Mouse (Mus musculus) testis, postnatal 10 days (tissue): ENCODE results near the gene Unk.

ENCODE experiments used
- DNase-seq: peaks from one replicate; pipeline ENCODE4 v3.0.0; 2021; ENCODE audit warnings: low spot score

Unk gene

GRCm38 (mm10) chr11:116030898-116031845, 1.1 kb downstream of the Unk start:
- no peak for DNase-seq

- DNase-seq: no peak
Measured at GRCm38 (mm10) chr11:116034584-116034983, 4.5 kb downstream of the Unk start.

DNA sequence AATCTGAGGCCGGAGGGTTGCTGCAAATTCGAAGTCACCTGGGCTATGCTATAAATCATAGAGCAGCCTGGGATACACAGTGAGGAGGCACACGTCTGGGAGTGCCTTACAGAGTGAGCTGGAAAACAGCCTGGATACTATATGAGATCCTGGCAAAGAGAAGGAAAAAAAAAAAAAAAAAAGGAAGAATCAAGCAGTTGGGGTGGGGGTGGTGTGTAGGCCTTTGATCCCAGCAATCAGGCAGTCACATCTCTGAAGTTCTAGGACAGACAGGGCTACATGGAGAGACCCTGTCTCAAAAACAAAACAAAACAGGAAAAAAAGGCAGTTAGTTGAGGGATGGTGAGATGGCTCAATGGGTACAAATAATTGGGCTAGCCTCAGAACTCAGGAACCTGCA, 6.5 kb downstream of the Unk start:
- no peak for DNase-seq

DNA sequence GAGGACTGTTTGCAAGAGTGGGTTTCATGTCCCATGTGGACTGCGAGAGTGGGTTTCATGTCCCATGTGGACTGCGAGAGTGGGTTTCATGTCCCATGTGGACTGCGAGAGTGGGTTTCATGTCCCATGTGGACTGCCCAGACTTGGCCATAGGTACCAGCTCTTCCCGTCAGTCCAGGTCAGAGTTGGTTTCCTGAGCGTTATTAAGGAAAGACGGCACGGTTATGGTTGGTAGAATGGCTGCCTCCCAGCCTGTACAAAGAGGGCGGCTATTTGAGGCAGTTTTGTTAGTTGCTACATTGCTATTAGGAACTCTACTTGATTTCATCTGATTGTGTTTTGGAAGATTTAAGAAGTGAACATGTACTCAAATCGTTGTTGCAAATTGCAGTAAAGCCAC, 7.7 kb downstream of the Unk start:
- DNase-seq: no peak

- DNase-seq: no peak
Measured at GRCm38 (mm10) chr11:116040593-116040992, 10.5 kb downstream of the Unk start.

DNA sequence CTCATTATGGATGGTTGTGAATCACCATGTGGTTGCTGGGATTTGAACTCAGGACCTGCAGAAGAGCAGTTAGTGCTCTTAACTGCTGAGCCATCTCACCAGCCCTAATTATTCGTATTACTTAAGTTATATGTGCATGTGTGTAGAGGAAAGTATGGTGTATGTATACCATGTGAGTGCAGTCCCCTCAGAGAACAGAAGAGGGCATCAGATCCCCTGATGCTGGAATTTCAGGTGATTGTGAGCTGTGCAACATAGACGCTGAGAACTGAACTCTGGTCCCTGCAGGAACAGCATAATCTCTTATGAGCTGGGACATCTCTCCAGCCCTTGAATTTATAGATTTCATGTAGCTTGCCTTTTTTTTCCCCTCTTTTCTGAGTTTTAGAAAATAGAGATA, 11.7 kb downstream of the Unk start:
- DNase-seq: no peak

GRCm38 (mm10) chr11:116042372-116043138, 12.4 kb downstream of the Unk start:
- DNase-seq: no peak

DNA sequence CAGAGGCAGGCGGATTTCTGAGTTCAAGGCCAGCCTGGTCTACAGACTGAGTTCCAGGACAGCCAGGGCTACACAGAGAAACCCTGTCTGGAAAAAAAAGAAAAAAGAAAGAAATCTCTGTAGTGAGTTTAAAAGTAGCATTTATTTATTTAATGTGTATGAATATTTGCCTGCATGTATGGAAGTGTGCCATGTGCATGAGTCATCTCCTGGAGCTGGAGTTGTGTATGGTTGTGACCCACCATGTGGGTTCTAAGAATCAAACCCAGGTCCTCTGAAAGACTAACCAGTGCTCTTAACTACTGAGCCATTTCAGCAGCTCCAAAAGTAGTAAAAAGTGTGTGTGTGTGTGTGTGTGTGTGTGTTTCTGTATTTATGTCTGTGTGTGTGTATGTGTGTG, 13.2 kb downstream of the Unk start:
- no peak for DNase-seq

- DNase-seq: no peak
Measured at GRCm38 (mm10) chr11:116045173-116045572, 15.1 kb downstream of the Unk start.

DNA sequence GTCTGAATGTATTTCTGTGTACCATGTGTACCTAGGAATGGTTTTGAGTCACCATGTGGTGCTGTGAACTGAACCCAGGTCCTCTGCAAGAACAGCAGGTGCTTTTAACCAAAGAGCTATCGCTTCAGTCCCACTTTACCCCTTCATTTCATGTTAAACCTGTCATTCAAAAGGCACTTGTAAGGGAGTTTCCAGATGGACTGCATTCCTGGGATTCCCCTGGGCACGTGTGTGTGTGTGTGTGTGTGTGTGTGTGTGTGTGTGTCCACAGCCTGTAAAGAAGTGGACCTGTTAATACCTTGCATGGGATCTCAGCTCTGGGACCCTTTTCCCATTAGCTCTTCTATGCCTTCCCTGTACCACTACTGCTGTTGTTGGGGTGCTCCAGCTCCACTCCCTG, 19.5 kb downstream of the Unk start:
- DNase-seq: no peak

DNA sequence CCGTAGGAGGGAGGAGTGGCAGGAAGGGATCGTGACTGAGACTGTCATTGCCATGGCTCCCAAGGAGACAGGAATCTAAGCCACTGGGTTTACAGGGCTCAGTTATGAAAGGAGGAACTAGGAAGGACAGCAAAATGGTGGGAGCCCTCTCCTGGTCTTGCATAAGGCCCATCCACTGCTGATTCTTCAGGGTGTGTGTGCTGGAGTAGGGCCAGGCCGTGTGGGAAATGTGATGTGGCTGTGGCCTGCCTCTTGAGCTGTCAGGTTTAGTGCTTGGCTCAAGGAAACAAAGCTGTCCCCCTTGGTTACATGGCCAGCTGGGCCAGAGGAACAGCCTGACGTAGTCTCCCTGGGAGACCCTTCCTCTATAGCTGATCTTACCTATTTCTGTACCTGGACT, 20.1 kb downstream of the Unk start:
- DNase-seq: peak; percentile 44

GRCm38 (mm10) chr11:116053510-116054229, 23.5 kb downstream of the Unk start:
- no peak for DNase-seq

- peak; percentile 44 for DNase-seq
Measured at GRCm38 (mm10) chr11:116055873-116056272, 25.8 kb downstream of the Unk start.

DNA sequence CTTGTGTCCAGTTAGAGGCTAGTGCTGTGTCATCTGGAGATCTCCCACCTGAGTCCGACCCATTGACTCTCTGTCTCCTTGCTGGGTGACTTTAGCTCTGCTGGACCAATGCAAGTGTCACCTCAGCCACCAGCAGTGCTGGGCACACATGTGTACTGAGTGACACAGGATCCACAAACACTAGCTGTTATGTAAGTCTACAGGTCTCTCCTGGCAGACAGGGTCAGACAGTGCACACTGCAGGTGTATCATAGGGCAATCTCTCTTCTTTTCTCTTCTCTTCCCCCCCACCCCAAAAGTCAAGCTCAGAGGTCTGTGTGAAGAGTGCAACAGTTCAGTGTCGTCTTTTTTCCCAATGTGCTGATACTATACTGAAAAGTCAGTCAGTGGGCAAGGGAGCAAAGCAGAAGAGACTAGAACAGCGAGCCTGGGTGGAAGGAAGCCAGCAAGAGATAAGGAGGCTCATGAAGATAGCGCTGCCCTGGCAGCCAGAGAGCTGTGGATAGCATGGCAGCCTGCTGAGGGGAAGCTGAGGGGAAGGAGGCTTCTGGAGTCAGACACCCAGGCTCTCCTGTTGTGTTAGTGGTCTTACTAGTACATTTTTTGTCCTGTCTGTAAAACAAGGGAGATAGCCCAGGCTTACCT, 27.2 kb downstream of the Unk start:
- DNase-seq: peak; percentile 49

GRCm38 (mm10) chr11:116058022-116058614, 28.0 kb downstream of the Unk start:
- DNase-seq: peak; percentile 73

- DNase-seq: peak; percentile 45
Measured at GRCm38 (mm10) chr11:116058868-116059690, 29.0 kb downstream of the Unk start.

GRCm38 (mm10) chr11:116059691-116060025, 29.5 kb downstream of the Unk start:
- DNase-seq: no peak

DNA sequence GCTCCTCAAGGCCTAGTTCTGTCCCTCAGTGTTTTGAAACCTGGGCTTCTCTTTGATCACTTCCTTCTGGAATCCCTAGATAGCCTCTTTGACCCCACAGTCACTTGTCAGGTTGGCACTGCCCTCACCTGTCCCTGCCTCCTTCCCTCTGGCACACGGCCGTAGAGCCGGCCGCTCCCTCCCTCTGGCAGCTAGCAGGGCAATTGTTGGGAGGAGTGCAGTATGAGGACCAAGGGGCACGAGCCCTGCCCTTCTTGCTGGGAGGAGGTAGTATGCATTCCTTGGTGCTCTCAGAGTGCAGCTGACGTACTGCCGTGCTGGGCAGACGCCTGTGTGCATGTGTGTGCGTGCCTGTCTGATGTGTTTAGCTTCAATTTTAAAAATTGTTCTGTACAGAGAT, 30.5 kb downstream of the Unk start:
- no peak for DNase-seq

DNA sequence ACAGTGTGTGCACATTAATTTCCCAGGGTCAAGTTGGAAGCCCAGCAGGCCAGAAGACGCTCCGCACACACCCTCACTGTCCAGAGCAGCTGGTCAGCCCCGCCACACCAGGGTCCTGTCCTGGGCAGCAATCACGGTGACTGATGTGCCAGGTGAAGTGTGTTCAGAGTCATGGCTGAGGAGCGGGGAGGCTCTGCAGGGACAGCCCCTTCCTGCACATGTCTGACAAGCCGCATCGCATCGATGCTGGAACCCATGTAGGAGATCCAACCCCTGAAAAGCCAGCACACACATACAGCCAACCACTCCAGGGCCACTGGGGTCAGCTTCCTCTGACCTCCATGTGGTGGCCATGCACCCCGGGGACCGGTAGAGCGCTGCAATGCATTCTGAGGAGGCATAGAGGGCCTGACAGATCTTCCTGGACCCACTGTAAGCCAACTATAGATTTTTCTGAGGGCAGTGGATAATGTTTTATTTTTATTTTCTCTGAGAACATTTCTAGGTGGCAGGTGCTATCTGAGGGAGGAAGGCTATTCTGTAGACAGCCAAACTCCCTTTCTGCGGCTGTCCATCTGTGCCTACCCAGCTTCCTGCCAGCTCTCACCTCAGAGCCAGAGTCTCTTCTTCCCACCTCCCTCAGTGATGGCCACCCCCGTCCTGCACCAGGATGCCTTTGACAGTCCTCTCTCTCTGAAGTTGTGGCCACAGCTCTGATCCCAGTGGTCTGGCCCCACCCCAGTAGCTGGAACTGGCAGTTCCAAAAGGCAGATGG, 31.7 kb downstream of the Unk start:
- DNase-seq: no peak

DNA sequence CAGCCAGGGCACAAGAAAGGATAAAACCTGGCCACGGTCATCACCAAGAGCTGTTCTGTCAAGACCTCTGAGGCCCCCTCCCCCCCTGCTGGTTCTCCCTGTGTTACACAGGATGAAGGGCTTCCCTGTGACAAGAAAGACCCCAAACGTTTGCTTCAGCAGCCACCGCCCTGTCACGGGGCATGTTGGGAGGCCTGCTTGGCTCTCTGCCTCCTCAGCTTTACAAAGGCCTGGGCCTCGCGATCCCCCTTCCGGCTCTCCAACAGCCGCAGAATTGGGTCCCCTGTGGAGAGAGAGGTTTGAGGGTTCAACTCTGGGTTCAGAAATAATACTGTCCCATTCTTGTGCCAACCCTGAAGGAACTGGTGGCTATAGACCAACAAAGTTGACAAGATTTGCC, 32.4 kb downstream of the Unk start:
- DNase-seq: no peak
